Mouse (Mus musculus): ENCODE data around the gene Prrx2. TPM values are rescaled to one million over a fixed set of nuclear protein-coding genes. Genes with fewer than 3 reads are reported as not detected.
A peak's percentile ranks its signal among the peaks of the same experiment; 100 is the strongest.

Gene Prrx2
- polyA plus RNA-seq, 1 experiment from 2014 or later = 3.1 TPM

DNA sequence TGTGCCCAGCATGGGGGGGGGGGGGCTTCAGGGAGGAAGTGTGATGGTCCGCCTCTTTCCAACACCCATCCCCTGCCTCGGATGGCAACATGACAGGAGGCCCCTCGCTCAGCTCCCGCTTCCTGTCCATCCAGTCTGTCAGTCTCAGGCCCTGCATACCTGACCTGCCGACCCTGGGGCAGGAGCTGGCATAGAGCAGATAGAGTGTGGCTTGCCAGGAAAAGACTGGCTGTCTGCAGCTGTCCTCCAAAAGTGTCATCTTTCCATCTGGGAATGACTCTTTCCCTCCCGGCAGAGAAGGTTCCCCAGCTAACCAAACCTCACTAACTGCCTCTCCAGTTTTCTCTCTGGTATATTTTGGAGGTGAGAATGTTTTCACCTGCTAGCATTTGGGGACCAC, 15.8 kb downstream of the Prrx2 start:
- no peak for ATAC-seq (replicated peaks)
- Histone ChIP-seq H3K9me3 (no peaks in the 10 kb centered on the region), H3K4me1 (peaks cover 12% of the 10 kb centered on the region), H3K4me3 (no peak overlapping the region), H3K4me2 (replicated peaks) (no peak overlapping the region), H3K27me3 (peaks cover 13% of the 10 kb centered on the region), H3K27ac (replicated peaks) (no peak overlapping the region), H3K36me3 (no peaks in the 10 kb centered on the region), H3K9ac (replicated peaks) (no peak overlapping the region)
- WGBS = 69% methylated on average over 6 of the region's 6 CpGs

DNA sequence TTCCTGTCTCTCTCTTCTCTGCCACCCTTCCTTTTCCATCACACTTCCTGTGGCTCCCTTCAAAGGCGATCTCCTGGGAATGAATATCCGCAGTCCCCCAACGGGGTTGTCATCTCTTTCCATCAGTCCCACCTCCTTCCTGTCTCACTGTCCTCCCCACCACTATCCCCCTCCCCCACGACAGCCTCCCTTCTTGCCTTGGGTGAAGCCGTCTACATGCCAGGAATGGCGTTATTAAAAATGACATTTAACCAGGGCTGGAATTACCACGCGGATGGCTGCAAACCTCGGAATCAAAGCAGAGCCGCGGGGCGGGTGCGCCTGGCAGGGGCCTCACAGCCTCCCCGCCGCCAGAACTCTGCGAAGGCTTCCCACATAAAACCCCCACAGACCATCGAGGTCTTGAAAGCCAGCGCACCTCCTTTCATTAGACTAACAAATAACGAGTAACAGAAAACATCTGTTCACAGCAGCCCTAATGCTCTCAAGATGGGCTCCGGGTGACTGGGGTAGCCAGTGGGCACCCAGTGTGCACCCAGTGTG, 18.1 kb downstream of the Prrx2 start:
- WGBS = 38% methylated on average over 20 of the region's 20 CpGs
- no peak for ATAC-seq (replicated peaks)
- no peaks in the 10 kb centered on the region for H3K36me3 ChIP-seq
- no peak overlapping the region for H3K4me2 ChIP-seq (replicated peaks)
- H3K9me3 ChIP-seq = no peaks in the 10 kb centered on the region
- no peak overlapping the region for H3K9ac ChIP-seq (replicated peaks)
- H3K4me1 ChIP-seq = peaks cover 9% of the 10 kb centered on the region; the same call in 1 of the 2 replicates
- H3K4me3 ChIP-seq = no peak overlapping the region
- H3K27me3 ChIP-seq = no peaks in the 10 kb centered on the region
- H3K27ac ChIP-seq (replicated peaks) = no peak overlapping the region

DNA sequence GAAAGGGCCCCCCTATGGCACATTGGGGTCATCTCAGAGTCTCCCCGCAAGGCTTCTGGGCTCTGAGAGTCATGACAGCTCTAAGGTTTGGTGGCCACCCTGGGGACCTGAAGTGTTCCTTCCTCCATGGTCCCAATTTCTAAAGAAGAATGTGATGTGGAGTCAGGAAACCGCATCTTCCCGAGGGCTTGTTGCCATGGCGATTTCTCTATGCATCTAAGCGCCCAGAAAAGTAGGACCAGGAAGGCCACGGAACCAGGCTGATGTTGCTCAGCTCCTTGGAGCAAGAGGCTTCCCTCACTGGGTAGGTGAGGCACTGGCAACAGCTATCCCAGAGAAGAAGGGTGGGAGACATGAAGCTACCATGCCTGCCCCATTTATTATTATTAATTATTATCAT, 22.3 kb downstream of the Prrx2 start:
- Histone ChIP-seq H3K4me3 (no peak overlapping the region), H3K36me3 (no peaks in the 10 kb centered on the region), H3K4me1 (peaks cover 9% of the 10 kb centered on the region; the same call in 1 of the 2 replicates), H3K4me2 (replicated peaks) (no peak overlapping the region), H3K27ac (replicated peaks) (no peak overlapping the region), H3K27me3 (no peaks in the 10 kb centered on the region), H3K9me3 (no peaks in the 10 kb centered on the region), H3K9ac (replicated peaks) (no peak overlapping the region)
- 61% methylated on average over 6 of the region's 6 CpGs for WGBS
- ATAC-seq (replicated peaks) = no peak

DNA sequence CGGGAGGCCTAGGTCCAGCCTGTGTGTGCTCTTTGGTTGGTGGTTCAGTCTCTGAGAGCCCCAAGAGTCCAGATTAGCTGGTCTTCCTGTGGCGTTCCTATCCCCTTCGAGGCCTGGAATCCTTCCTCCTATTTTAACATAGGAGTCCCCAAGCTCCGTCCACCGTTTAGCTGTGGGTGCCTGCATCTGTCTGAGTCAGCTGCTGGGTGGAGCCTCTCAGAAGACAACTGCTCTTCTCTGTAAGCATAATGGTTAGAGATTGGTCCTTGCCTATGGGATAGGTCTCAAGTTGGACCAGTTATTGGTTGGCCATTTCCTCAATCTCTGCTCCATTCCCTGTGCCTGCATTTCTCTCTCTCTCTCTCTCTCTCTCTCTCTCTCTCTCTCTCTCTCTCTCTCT, 25.0 kb downstream of the Prrx2 start:
- H3K4me3 ChIP-seq = no peak overlapping the region
- no peaks in the 10 kb centered on the region for H3K9me3 ChIP-seq
- 93% methylated on average over 5 of the region's 5 CpGs for WGBS
- no peak overlapping the region for H3K27ac ChIP-seq (replicated peaks)
- peaks cover 4% of the 10 kb centered on the region for H3K4me1 ChIP-seq
- H3K9ac ChIP-seq (replicated peaks) = no peak overlapping the region
- H3K36me3 ChIP-seq = no peaks in the 10 kb centered on the region
- ATAC-seq (replicated peaks) = no peak
- H3K27me3 ChIP-seq = peaks cover 11% of the 10 kb centered on the region; the same call in 1 of the 2 replicates
- H3K4me2 ChIP-seq (replicated peaks) = no peak overlapping the region

DNA sequence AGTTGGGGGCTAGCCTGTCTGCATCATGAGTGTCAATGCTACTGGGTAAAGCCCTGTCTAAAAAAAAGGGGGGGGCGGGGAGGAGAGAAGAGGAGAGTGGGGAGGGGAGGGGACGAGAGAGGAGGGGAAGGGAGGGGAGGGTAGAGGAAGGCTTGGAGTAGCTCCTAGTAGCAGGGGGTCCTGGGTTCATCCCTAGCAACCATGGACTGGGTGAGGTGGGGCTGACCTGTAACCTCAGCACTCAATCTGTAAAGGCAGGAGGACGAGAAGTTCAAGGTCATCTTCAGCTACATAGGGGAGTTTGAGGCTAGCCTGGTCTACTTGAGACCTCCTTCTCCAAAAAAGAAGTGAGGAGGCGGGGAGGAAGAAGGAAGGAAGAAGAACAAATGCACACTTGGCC, 27.3 kb downstream of the Prrx2 start:
- H3K4me2 ChIP-seq (replicated peaks) = no peak overlapping the region
- H3K9ac ChIP-seq (replicated peaks) = no peak overlapping the region
- no peak overlapping the region for H3K27ac ChIP-seq (replicated peaks)
- WGBS = 68% methylated on average over 4 of the region's 4 CpGs
- H3K27me3 ChIP-seq = peaks cover 17% of the 10 kb centered on the region; the same call in 1 of the 2 replicates
- H3K36me3 ChIP-seq = no peaks in the 10 kb centered on the region
- H3K4me3 ChIP-seq = no peak overlapping the region
- H3K9me3 ChIP-seq = no peaks in the 10 kb centered on the region
- peaks cover 9% of the 10 kb centered on the region for H3K4me1 ChIP-seq
- no peak for ATAC-seq (replicated peaks)

DNA sequence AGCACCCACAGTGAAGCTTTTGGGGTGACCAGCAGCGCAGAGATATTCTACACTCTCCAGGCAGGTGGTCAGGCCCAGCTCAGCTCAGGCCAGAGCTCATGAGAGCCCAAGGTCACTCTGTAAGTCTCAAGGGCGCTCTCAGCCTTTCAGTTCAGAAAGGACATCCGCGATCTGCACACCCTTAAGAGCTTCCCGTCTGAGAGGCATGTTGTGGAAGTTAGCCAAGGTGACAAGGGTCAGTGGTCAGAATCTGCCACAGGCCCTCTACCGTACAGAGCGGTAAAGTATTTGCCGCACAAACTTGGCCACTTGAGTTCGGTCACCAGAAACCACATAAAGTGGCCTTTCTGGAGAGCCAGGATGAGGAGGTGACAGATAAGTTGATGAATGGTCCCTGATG, 28.8 kb downstream of the Prrx2 start:
- no peak for ATAC-seq (replicated peaks)
- Histone ChIP-seq H3K27ac (replicated peaks) (no peak overlapping the region), H3K9me3 (no peaks in the 10 kb centered on the region), H3K27me3 (peaks cover 17% of the 10 kb centered on the region; the same call in 1 of the 2 replicates), H3K36me3 (no peaks in the 10 kb centered on the region), H3K9ac (replicated peaks) (no peak overlapping the region), H3K4me2 (replicated peaks) (no peak overlapping the region), H3K4me3 (no peak overlapping the region), H3K4me1 (peaks cover 9% of the 10 kb centered on the region)
- 84% methylated on average over 9 of the region's 9 CpGs for WGBS

DNA sequence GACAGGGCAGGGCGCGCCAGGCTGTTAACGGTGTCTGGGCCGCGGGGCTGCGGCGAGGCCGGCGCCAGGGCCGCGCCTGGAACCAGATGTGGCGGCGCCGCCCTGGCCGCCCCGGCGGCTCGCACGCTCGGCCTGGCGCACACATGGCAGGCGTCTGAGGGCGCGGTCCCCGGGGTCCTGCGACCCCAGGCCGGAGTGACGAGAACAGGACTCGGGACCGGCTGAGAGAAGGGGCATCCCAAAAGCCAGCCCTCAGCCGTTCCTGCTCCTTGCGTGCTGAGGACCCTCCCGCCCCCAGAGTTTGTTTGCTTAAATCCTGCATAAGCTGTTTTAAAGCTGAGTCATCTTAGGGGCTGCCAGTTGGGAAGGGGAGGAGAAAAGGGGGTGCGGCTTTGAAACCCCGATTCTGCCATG, 30.2 kb downstream of the Prrx2 start:
- Histone ChIP-seq H3K4me3 (peak overlapping the region; percentile 23), H3K4me1 (peaks cover 9% of the 10 kb centered on the region), H3K27ac (replicated peaks) (no peak overlapping the region), H3K27me3 (peaks cover 17% of the 10 kb centered on the region; the same call in 1 of the 2 replicates), H3K9me3 (no peaks in the 10 kb centered on the region), H3K36me3 (no peaks in the 10 kb centered on the region), H3K4me2 (replicated peaks) (peak overlapping the region; percentile 38), H3K9ac (replicated peaks) (peak overlapping the region; percentile 18; the same call in 1 of the 2 replicates)
- WGBS = 4% methylated on average over 35 of the region's 35 CpGs
- ATAC-seq (replicated peaks) = no peak

DNA sequence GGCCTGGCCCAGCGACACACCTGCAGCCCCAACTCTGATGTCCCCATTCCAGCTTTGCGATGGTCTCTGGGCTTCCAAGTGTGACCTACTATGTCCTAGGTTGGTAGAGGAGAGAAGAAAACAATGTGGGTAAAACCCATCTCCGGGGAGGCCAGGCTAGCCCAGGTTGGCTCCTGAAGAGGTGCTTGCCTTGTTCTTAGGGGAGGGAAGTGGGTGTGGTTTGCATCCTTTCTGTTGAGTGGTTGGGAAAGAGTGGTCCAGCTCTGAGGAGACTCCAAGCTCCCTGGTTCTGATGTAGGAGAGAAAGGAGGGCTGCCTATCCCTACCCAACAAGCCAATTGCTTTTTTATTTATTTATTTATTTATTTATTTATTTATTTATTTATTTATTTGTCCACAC, 30.7 kb downstream of the Prrx2 start:
- no peaks in the 10 kb centered on the region for H3K36me3 ChIP-seq
- 57% methylated on average over 3 of the region's 3 CpGs for WGBS
- no peak for ATAC-seq (replicated peaks)

DNA sequence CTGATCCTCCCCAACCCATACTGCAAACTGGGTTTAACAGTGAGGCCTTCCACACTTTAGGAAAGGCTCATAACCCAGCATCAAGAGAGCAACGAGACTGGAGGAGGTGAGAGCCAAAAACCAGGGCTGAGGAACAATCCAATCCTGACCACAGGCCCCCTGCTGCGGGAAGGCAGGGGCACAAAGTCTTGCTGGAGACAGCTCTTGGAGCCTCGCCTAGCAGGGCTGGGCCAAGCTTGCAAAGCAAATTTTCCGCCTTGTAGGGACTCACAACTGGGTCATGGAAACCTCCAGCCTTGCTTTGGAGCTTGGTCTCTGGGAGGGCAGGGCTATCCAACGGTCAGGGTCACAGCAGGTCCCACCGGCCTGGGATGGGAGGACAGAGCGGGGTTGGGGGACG, 36.1 kb downstream of the Prrx2 start:
- no peak overlapping the region for H3K27ac ChIP-seq (replicated peaks)
- 79% methylated on average over 8 of the region's 8 CpGs for WGBS
- H3K9ac ChIP-seq (replicated peaks) = no peak overlapping the region
- no peak overlapping the region for H3K4me2 ChIP-seq (replicated peaks)
- ATAC-seq (replicated peaks) = no peak
- H3K36me3 ChIP-seq = no peaks in the 10 kb centered on the region
- H3K4me1 ChIP-seq = peaks cover 14% of the 10 kb centered on the region; the same call in 1 of the 2 replicates
- no peak overlapping the region for H3K4me3 ChIP-seq
- no peaks in the 10 kb centered on the region for H3K27me3 ChIP-seq
- no peaks in the 10 kb centered on the region for H3K9me3 ChIP-seq

More for the DNA sequence above, 30.7 kb downstream of the Prrx2 start:
- peaks cover 9% of the 10 kb centered on the region for H3K4me1 ChIP-seq
- no peak overlapping the region for H3K4me2 ChIP-seq (replicated peaks)
- no peak overlapping the region for H3K27ac ChIP-seq (replicated peaks)
- peaks cover 17% of the 10 kb centered on the region; the same call in 1 of the 2 replicates for H3K27me3 ChIP-seq
- H3K9me3 ChIP-seq = no peaks in the 10 kb centered on the region
- H3K9ac ChIP-seq (replicated peaks) = no peak overlapping the region
- no peak overlapping the region for H3K4me3 ChIP-seq

DNA sequence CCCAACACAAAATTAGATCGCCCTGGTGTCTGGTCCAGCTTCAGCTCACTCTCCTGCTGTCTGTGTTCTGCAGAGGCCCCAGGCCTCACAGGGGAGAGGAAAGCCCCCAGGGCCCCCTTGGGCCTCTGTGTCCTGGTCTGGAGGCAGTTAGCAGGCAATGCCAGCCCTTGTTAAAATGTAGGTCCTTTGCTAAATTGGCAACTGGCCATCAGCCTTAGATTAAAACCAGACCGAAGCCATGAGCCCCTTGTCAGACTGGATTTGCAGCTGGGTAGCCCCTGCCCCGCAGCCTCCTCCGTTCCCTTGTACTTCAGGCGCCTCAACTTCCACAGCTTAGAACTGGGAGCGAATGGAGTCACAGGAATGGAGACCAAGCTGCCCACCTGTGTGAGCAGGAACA, 37.9 kb downstream of the Prrx2 start:
- no peak overlapping the region for H3K27ac ChIP-seq (replicated peaks)
- ATAC-seq (replicated peaks) = no peak
- H3K4me2 ChIP-seq (replicated peaks) = no peak overlapping the region
- no peak overlapping the region for H3K9ac ChIP-seq (replicated peaks)
- H3K4me1 ChIP-seq = peaks cover 14% of the 10 kb centered on the region; the same call in 1 of the 2 replicates
- H3K4me3 ChIP-seq = no peak overlapping the region
- no peaks in the 10 kb centered on the region for H3K27me3 ChIP-seq
- no peaks in the 10 kb centered on the region for H3K36me3 ChIP-seq
- WGBS = 64% methylated on average over 6 of the region's 6 CpGs
- H3K9me3 ChIP-seq = no peaks in the 10 kb centered on the region

DNA sequence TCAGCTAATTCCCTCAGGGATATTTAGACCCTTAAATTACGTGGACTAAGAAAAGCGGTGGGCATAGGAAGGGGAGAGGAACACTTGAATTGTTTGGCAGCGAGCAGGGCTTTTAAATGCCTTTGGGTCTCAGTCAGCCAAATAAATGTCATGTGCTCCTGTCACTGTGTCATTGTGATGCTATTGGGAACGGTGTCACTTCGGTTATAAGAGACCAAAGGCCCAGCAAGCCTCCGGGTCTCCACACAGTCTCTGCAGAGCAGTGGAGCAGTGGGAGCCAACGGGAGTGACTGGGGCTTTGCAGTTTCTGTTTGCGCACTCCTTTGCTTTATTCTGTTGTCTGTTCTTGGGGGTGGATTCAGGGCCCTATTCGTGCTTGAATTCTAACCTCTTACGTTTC, 39.7 kb downstream of the Prrx2 start:
- no peaks in the 10 kb centered on the region for H3K9me3 ChIP-seq
- H3K9ac ChIP-seq (replicated peaks) = no peak overlapping the region
- H3K4me3 ChIP-seq = no peak overlapping the region
- no peak overlapping the region for H3K4me2 ChIP-seq (replicated peaks)
- peak overlapping the region; percentile 50 for H3K27ac ChIP-seq (replicated peaks)
- WGBS = 12% methylated on average over 10 of the region's 10 CpGs
- H3K4me1 ChIP-seq = peaks cover 14% of the 10 kb centered on the region; the same call in 1 of the 2 replicates
- ATAC-seq (replicated peaks) = peak; percentile 67; the same call in 1 of the 2 replicates
- H3K27me3 ChIP-seq = no peaks in the 10 kb centered on the region
- H3K36me3 ChIP-seq = no peaks in the 10 kb centered on the region

DNA sequence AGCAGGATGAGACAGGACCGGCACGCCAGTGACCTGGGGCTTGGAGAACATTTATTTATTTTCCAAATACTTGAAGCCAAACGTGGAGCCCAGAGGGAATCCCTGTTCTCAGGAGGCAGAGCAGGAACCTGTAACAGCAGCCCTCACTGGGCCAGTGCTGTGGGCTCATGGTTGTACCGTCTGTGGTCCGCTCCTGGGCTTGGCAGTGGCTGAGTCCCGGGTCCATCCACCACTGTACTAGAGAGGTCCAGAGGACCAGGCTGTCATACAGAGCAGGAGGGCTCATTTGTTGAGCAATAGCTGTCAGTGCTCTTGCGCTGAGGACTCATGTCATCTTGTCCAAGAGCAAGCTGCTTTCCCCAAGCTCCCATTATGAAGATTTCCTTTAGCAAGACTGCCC, 40.3 kb downstream of the Prrx2 start:
- Histone ChIP-seq H3K9ac (replicated peaks) (no peak overlapping the region), H3K27me3 (no peaks in the 10 kb centered on the region), H3K36me3 (no peaks in the 10 kb centered on the region), H3K27ac (replicated peaks) (peak overlapping the region; percentile 50), H3K4me3 (no peak overlapping the region), H3K4me2 (replicated peaks) (no peak overlapping the region), H3K9me3 (no peaks in the 10 kb centered on the region), H3K4me1 (peaks cover 14% of the 10 kb centered on the region; the same call in 1 of the 2 replicates)
- 76% methylated on average over 7 of the region's 7 CpGs for WGBS
- ATAC-seq (replicated peaks) = 0 out of 2 replicates have a peak, but pooled peaks have one; percentile 53

All from forebrain, embryonic 15.5 days (tissue).